Mouse (Mus musculus) testis, adult 2 months (tissue): Measurements from ENCODE around the gene Tdo2. TPM values are rescaled to one million over a fixed set of nuclear protein-coding genes. Genes with fewer than 3 reads are reported as not detected.

ENCODE experiments used
- H3K27ac ChIP-seq: fragments of 200-500 bp; 2 replicates; pipeline ENCODE4 v1.5.1; 2012; ENCODE audit warnings: low read depth, low read length; ENCODE audit not compliant: control insufficient read depth, insufficient read depth
- H3K27me3 ChIP-seq: fragments of 200-500 bp; 2 replicates; pipeline ENCODE4 v1.6.1; 2012; ENCODE audit warnings: mild to moderate bottlenecking, low read length, moderate library complexity; ENCODE audit not compliant: control insufficient read depth, insufficient read depth
- H3K36me3 ChIP-seq: fragments of 200-500 bp; 2 replicates; pipeline ENCODE4 v1.6.1; 2012; ENCODE audit warnings: mild to moderate bottlenecking, low read length; ENCODE audit not compliant: control insufficient read depth, insufficient read depth
- H3K4me1 ChIP-seq: fragments of 200-500 bp; 2 replicates; pipeline ENCODE4 v1.6.1; 2012; ENCODE audit warnings: low read length; ENCODE audit not compliant: control insufficient read depth, insufficient read depth
- H3K4me3 ChIP-seq: fragments of 200-500 bp; 2 replicates; pipeline ENCODE4 v1.5.1; 2012; ENCODE audit warnings: low read depth, mild to moderate bottlenecking, low read length, moderate library complexity, mixed read lengths; ENCODE audit not compliant: control insufficient read depth
- CTCF ChIP-seq: fragments of 200-500 bp; IDR thresholded peaks from 2 replicates; pipeline ENCODE4 v1.5.1; 2012; ENCODE audit warnings: low read depth, mild to moderate bottlenecking, inconsistent platforms, low read length, moderate library complexity; ENCODE audit not compliant: control insufficient read depth, insufficient read depth, insufficient replicate concordance
- POLR2A ChIP-seq: fragments of 200-500 bp; IDR thresholded peaks from 2 replicates; pipeline ENCODE4 v1.6.1; 2012; ENCODE audit warnings: low read depth, mild to moderate bottlenecking, inconsistent platforms, low read length, moderate library complexity; ENCODE audit not compliant: control insufficient read depth
- polyA plus RNA-seq: library from polyadenylated mRNA; depleted of rRNA; stranded (reverse); fragments of >200 nt; gene quantifications from 2 replicates; pipeline ENCODE4 v1.2.3, GENCODE M21; 2012

Gene Tdo2
- polyA plus RNA-seq, 1 experiment, result 0.40 TPM

- Histone ChIP-seq H3K27me3 (no peaks in the 10 kb centered on the region), H3K36me3 (no peaks in the 10 kb centered on the region), H3K27ac (no peak overlapping the region), H3K4me1 (peaks cover 3% of the 10 kb centered on the region; the same call in 1 of the 2 replicates), H3K4me3 (no peak overlapping the region)
- no peak for TF ChIP-seq CTCF
- TF ChIP-seq POLR2A, result no peak
Observed at GRCm38 (mm10) chr3:81943097-81943496, 32.9 kb downstream of the Tdo2 start.

- Histone ChIP-seq H3K36me3 (no peaks in the 10 kb centered on the region), H3K4me3 (no peak overlapping the region)
- TF ChIP-seq CTCF (no peak), POLR2A (no peak)
Observed at GRCm38 (mm10) chr3:81942341-81942740, 33.7 kb downstream of the Tdo2 start.

DNA sequence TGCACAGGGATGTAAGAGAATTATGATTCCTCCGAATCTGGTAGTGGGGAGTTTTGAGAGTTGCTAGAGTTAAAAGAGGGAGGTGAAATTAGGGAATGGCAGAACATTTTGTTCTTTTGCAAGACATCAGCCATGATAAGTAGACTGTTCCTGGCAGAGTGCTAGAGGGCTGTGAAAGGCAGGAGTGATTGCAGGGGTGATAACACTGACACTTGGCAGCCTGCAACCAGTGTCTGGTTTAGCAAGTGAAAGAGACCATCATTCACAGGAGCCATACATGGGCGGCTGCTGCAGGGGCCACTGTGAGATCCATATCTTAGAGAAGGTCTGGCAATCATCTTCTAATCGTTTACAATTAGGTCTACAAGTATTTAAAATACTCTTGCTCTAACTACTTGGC, 37.1 kb downstream of the Tdo2 start:
- no peaks in the 10 kb centered on the region for H3K36me3 ChIP-seq
- no peak overlapping the region for H3K4me3 ChIP-seq
- H3K4me1 ChIP-seq, result no peaks in the 10 kb centered on the region
- no peak overlapping the region; the same call in 1 of the 2 replicates for H3K27ac ChIP-seq
- TF ChIP-seq POLR2A (no peak), CTCF (no peak)
- H3K27me3 ChIP-seq, result no peaks in the 10 kb centered on the region

More at GRCm38 (mm10) chr3:81942341-81942740, 33.7 kb downstream of the Tdo2 start:
- H3K27ac ChIP-seq, result no peak overlapping the region
- H3K4me1 ChIP-seq, result peaks cover 3% of the 10 kb centered on the region; the same call in 1 of the 2 replicates
- H3K27me3 ChIP-seq, result no peaks in the 10 kb centered on the region

DNA sequence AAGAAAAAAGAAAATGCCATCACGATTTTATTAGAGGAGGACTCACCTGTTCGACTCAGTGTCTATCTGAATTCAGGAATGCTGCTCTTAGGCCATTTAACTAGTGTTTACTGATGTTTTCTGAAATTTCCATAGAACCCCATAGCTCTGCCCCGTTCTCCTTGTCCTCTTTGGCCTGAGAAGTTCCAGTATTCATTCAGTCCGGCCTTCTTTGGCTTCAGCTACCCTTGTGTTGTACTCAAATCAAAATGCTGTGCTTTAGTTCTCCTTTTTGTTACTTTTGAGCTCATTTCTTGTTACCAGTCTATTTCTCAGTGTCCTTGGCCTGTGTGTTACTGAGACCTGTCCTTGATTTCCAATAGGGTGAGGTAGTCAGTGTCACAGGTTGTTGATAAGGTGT, 42.7 kb downstream of the Tdo2 start:
- no peak for TF ChIP-seq POLR2A
- TF ChIP-seq CTCF, result no peak
- Histone ChIP-seq H3K27me3 (no peaks in the 10 kb centered on the region), H3K27ac (0 out of 2 replicates have a peak overlapping the region, but pooled peaks have one; percentile 29), H3K36me3 (no peaks in the 10 kb centered on the region), H3K4me3 (no peak overlapping the region), H3K4me1 (peaks cover 3% of the 10 kb centered on the region)

GRCm38 (mm10) chr3:81932141-81933101, 43.6 kb downstream of the Tdo2 start, which contains the start of gene Ctso:
Gene Ctso, plus strand, starts transcription at chr3:81932601.
- Histone ChIP-seq H3K27ac (peak within 1 kb of the TSS; percentile 94), H3K27me3 (no peaks in the 10 kb centered on the region), H3K4me3 (peak within 1 kb of the TSS; percentile 92), H3K4me1 (peaks cover 3% of the 10 kb centered on the region), H3K36me3 (no peaks in the 10 kb centered on the region)
- TF ChIP-seq POLR2A (peak; percentile 13; the same call in 1 of the 2 replicates), CTCF (peak; percentile 25; the same call in 1 of the 2 replicates)

- Histone ChIP-seq H3K27me3 (no peaks in the 10 kb centered on the region), H3K4me1 (peaks cover 3% of the 10 kb centered on the region), H3K36me3 (no peaks in the 10 kb centered on the region), H3K4me3 (no peak overlapping the region), H3K27ac (no peak overlapping the region)
- no peak for TF ChIP-seq CTCF
- TF ChIP-seq POLR2A, result no peak
Observed at GRCm38 (mm10) chr3:81931695-81932094, 44.3 kb downstream of the Tdo2 start.

GRCm38 (mm10) chr3:81929073-81929472, 46.9 kb downstream of the Tdo2 start:
- Histone ChIP-seq H3K4me1 (peaks cover 3% of the 10 kb centered on the region), H3K4me3 (no peak overlapping the region), H3K27me3 (no peaks in the 10 kb centered on the region), H3K27ac (no peak overlapping the region), H3K36me3 (no peaks in the 10 kb centered on the region)
- TF ChIP-seq POLR2A (no peak), CTCF (no peak)

DNA sequence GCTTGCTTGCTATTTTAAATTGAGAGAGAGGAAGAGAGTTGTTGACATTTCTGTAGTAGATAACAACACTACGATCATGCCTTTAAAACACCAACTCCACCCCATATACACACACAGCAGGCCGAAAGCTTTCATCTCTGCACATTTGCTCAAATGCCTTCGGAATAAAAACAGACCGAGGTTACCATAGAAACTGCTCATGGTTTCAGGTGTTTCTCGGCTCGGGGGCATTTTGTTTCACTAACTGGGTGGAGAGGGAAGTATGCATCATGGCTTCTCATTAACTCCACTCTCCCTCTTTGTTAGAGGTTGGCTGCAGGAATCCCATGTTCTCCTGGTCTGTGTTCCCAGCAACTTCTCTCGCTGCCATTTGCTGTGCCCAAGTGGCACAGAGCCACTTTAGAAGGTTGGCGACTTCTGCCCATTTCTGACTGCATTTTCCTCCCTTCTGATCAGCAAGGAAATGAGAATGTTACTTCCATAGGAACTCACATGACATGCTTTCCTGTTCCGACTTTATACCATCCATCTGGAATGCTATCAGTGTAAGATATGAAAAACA, 49.2 kb downstream of the Tdo2 start:
- TF ChIP-seq CTCF (no peak), POLR2A (no peak)
- H3K4me1 ChIP-seq, result no peaks in the 10 kb centered on the region; the same call in 1 of the 2 replicates
- no peaks in the 10 kb centered on the region for H3K27me3 ChIP-seq
- no peak overlapping the region for H3K4me3 ChIP-seq
- H3K36me3 ChIP-seq, result no peaks in the 10 kb centered on the region
- H3K27ac ChIP-seq, result no peak overlapping the region
